Mouse (Mus musculus): ENCODE measurements around the gene Olfr149.

GRCm38 (mm10) chr9:39669723-39670122 is 37.2 kb downstream of the Olfr149 start:
- TF ChIP-seq CTCF (IDR thresholded peaks at IDR 0.05; ENCODE audit: borderline replicate concordance, extremely low read depth, insufficient read depth, insufficient read length) (no peak), POLR2A (IDR thresholded peaks at IDR 0.05; ENCODE audit: borderline replicate concordance, extremely low read depth, insufficient read depth, insufficient read length, poor library complexity, severe bottlenecking) (no peak)
